Mouse (Mus musculus) G1E (cell line): Measurements from ENCODE around the gene Odf2l. TPM values are rescaled to one million over a fixed set of nuclear protein-coding genes. Genes with fewer than 3 reads are reported as not detected.

Experiments used
- ATAC-seq: 2 replicates; pipeline ENCODE4 v1.8.0; 2016; ENCODE audit warnings: mild to moderate bottlenecking; ENCODE audit not compliant: insufficient number of reproducible peaks, poor library complexity, low FRiP score, severe bottlenecking; ENCODE audit errors: extremely low read depth
- DNase-seq: peaks from one replicate; pipeline ENCODE4 v3.0.0; 2012; ENCODE audit warnings: low spot score
- H3K27me3 ChIP-seq: 2 replicates; pipeline ENCODE4 v1.6.1; 2012; ENCODE audit warnings: mild to moderate bottlenecking, low read length, inconsistent platforms; ENCODE audit not compliant: insufficient read depth
- H3K36me3 ChIP-seq: replicated peaks from 2 replicates; pipeline ENCODE3; 2012; ENCODE audit warnings: mild to moderate bottlenecking, inconsistent platforms
- H3K4me1 ChIP-seq: 2 replicates; pipeline ENCODE4 v1.6.1; 2012; ENCODE audit warnings: low read depth, low read length, inconsistent platforms, mixed read lengths; ENCODE audit not compliant: insufficient read depth
- H3K4me3 ChIP-seq: 2 replicates; pipeline ENCODE4 v1.5.1; 2012; ENCODE audit warnings: low read depth, mild to moderate bottlenecking, inconsistent platforms, low read length, moderate library complexity, mixed read lengths
- H3K9me3 ChIP-seq: replicated peaks from 2 replicates; pipeline ENCODE4 v1.6.1; 2012; ENCODE audit warnings: inconsistent platforms
- CTCF ChIP-seq: IDR thresholded peaks from 2 replicates; pipeline ENCODE4 v1.5.1; 2012; ENCODE audit warnings: low read depth, low read length, inconsistent platforms, mixed read lengths
- GATA1 ChIP-seq: IDR thresholded peaks from 2 replicates; pipeline ENCODE4 v1.6.1; 2012; ENCODE audit warnings: borderline replicate concordance, low read length, inconsistent platforms, mixed read lengths
- GATA2 ChIP-seq: IDR thresholded peaks from 2 replicates; pipeline ENCODE4 v1.6.1; 2012; ENCODE audit warnings: low read depth, low read length, inconsistent platforms, borderline replicate concordance
- POLR2AphosphoS5 ChIP-seq: IDR thresholded peaks from 2 replicates; pipeline ENCODE4 v1.6.1; 2012; ENCODE audit warnings: low read depth, low read length, inconsistent platforms; ENCODE audit not compliant: insufficient replicate concordance
- TAL1 ChIP-seq: conservative IDR thresholded peaks from 2 replicates; pipeline ENCODE4 v1.6.1; 2012; ENCODE audit warnings: low read depth, low read length, inconsistent platforms, mixed read lengths
- polyA plus RNA-seq: library from polyadenylated mRNA; stranded (reverse); fragments of >175 nt; gene quantifications from 2 replicates; pipeline ENCODE4 v1.2.3, GENCODE M21; 2012
- total RNA-seq, 2 experiments: library from RNA; stranded (forward) in 1 of 2; stranded (reverse) in 1 of 2; fragments of 200-1000 nt in 1 of 2; fragments of >200 nt in 1 of 2; fragmentation: Nextera tagmentation in 1 of 2; gene quantifications; 2 replicates each; pipeline ENCODE4 v1.2.3; 2014 to 2017

The Odf2l gene
- total and polyA plus RNA-seq, 3 experiments, result 4.2 to 103 (median 43.0) TPM

- Histone ChIP-seq H3K27me3 (peaks cover 9% of the 10 kb centered on the region), H3K4me3 (no peak overlapping the region), H3K9me3 (no peaks in the 10 kb centered on the region), H3K4me1 (peaks cover 6% of the 10 kb centered on the region; the same call in 1 of the 2 replicates), H3K36me3 (no peaks in the 10 kb centered on the region)
- ATAC-seq (no peak), DNase-seq (no peak)
- TF ChIP-seq TAL1, result no peak
- TF ChIP-seq GATA2, result no peak
- TF ChIP-seq GATA1, result no peak
- TF ChIP-seq POLR2AphosphoS5, result no peak
- no peak for TF ChIP-seq CTCF
Measured at GRCm38 (mm10) chr3:145087857-145088598, 30.4 kb upstream of the Odf2l start.

GRCm38 (mm10) chr3:145099291-145099690 lies 19.1 kb upstream of the Odf2l start, which contains the start of gene Clca2:
TSS of gene Clca2 (minus strand) at chr3:145099443.
- no peak for ATAC-seq
- DNase-seq, result no peak
- TF ChIP-seq GATA1 (no peak), POLR2AphosphoS5 (no peak), GATA2 (no peak), TAL1 (no peak), CTCF (no peak)

GRCm38 (mm10) chr3:145101891-145102555 lies 16.4 kb upstream of the Odf2l start:
- H3K4me3 ChIP-seq, result peak overlapping the region; percentile 56
- H3K27me3 ChIP-seq, result no peaks in the 10 kb centered on the region; the same call in 1 of the 2 replicates
- no peaks in the 10 kb centered on the region for H3K36me3 ChIP-seq
- H3K9me3 ChIP-seq, result no peaks in the 10 kb centered on the region
- no peak for DNase-seq
- peaks cover 27% of the 10 kb centered on the region for H3K4me1 ChIP-seq
- TF ChIP-seq GATA2, result no peak
- no peak for TF ChIP-seq POLR2AphosphoS5
- TF ChIP-seq TAL1, result no peak
- no peak for TF ChIP-seq CTCF
- no peak for TF ChIP-seq GATA1
- no peak for ATAC-seq

More at GRCm38 (mm10) chr3:145099291-145099690, 19.1 kb upstream of the Odf2l start, which contains the start of gene Clca2:
- Histone ChIP-seq H3K27me3 (peaks cover 5% of the 10 kb centered on the region), H3K36me3 (no peaks in the 10 kb centered on the region), H3K9me3 (no peaks in the 10 kb centered on the region), H3K4me3 (no peak within 1 kb of the TSS), H3K4me1 (peaks cover 35% of the 10 kb centered on the region)

- Histone ChIP-seq H3K36me3 (no peaks in the 10 kb centered on the region), H3K9me3 (peaks cover 2% of the 10 kb centered on the region), H3K4me3 (no peak overlapping the region), H3K27me3 (no peaks in the 10 kb centered on the region; the same call in 1 of the 2 replicates), H3K4me1 (peaks cover 27% of the 10 kb centered on the region)
- TF ChIP-seq POLR2AphosphoS5 (no peak), TAL1 (no peak), GATA1 (no peak), GATA2 (no peak), CTCF (no peak)
- ATAC-seq (no peak), DNase-seq (no peak)
Measured at GRCm38 (mm10) chr3:145103321-145103720, 15.1 kb upstream of the Odf2l start.

- ATAC-seq (no peak; the same call in 1 of the 2 replicates), DNase-seq (no peak)
- TF ChIP-seq TAL1, result no peak
- no peak for TF ChIP-seq GATA2
- TF ChIP-seq POLR2AphosphoS5, result no peak
- TF ChIP-seq GATA1, result no peak
- TF ChIP-seq CTCF, result no peak
- no peaks in the 10 kb centered on the region; the same call in 1 of the 2 replicates for H3K27me3 ChIP-seq
- peaks cover 6% of the 10 kb centered on the region for H3K9me3 ChIP-seq
- no peaks in the 10 kb centered on the region for H3K36me3 ChIP-seq
- H3K4me3 ChIP-seq, result no peak overlapping the region
- peaks cover 27% of the 10 kb centered on the region for H3K4me1 ChIP-seq
Measured at GRCm38 (mm10) chr3:145103770-145104169, 14.6 kb upstream of the Odf2l start.

- ATAC-seq (no peak), DNase-seq (no peak)
- H3K4me3 ChIP-seq, result no peak overlapping the region
- TF ChIP-seq TAL1, result no peak
- no peak for TF ChIP-seq GATA1
- TF ChIP-seq CTCF, result no peak
- no peak for TF ChIP-seq GATA2
- no peak for TF ChIP-seq POLR2AphosphoS5
- H3K9me3 ChIP-seq, result peaks cover 8% of the 10 kb centered on the region
- no peaks in the 10 kb centered on the region for H3K27me3 ChIP-seq
- no peaks in the 10 kb centered on the region for H3K36me3 ChIP-seq
- peaks cover 27% of the 10 kb centered on the region for H3K4me1 ChIP-seq
Measured at GRCm38 (mm10) chr3:145105076-145105772, 13.2 kb upstream of the Odf2l start.
